Mouse (Mus musculus): ENCODE measurements at regions not wholly inside any gene's neighbourhood (a gene's known extent, or its start where the extent isn't known, plus 50 kb on each side); places are given as distances from the start of the nearest gene placed in this dataset.
"Not testable (repeated sequence)": the region's sequence is repeated elsewhere in the genome, so short reads cannot be mapped to it uniquely, and the experiment has no call there.

DNA sequence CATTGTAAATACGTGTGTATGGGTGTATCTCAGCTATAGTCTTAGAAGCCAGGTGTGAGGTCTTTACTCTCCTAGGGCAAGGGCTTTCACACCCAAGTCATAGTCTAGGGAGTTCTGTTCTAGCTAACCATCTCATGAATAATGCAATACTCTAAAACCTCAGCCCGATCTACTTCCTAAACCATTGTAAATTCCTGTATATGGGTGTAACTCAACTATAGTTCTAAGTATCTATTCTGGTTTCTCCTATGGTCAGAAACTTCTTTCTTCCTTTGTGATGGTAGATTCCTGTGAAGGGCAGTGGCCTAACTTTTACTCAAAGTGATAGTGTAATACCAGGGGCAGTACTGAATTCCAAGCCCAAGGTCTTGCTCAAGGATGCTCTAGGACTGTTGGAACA is 58.7 kb upstream of the Srd5a3 start:
- not testable (repeated sequence) for H3K27ac ChIP-seq (ENCODE audit: low read length); H3K36me3 ChIP-seq (ENCODE audit: control insufficient read depth, insufficient read depth); H3K27me3 ChIP-seq (ENCODE audit: control insufficient read depth, insufficient read depth, low read depth, low read length); H3K4me2 ChIP-seq (ENCODE audit: low read depth, low read length); H3K9me3 ChIP-seq (replicated peaks; ENCODE audit: control insufficient read depth, low read length); ATAC-seq (ENCODE audit: low read depth); H3K9ac ChIP-seq (ENCODE audit: low read depth, low read length); H3K4me1 ChIP-seq (ENCODE audit: control insufficient read depth, low read depth, low read length); H3K4me3 ChIP-seq (ENCODE audit: low read depth, low read length)
- WGBS (ENCODE audit: insufficient replicate concordance), result 67% methylated on average over 2 of the region's 2 CpGs

DNA sequence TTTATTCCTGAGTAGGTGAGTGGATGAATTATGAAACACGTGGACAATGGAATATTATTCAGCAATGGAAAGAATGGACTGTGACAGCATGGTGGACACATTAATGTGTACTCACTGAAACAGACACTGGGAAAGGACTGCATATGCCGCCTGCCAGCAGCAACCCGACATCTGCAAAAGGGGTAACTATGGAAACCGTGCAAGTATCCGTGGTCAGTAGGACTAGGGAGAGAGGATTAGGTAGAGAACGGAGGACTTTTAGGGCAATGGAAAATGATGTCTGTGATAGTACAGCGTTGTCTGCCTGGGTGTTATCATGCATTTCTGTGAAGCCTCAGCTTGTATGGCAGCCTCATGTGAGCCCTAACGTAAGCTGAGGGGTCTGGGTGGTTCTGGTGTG is 59.6 kb upstream of the Srd5a3 start:
- H3K4me2 ChIP-seq (ENCODE audit: low read depth, low read length), result no peak overlapping the region
- no peak overlapping the region for H3K9ac ChIP-seq (ENCODE audit: low read depth, low read length)
- WGBS (ENCODE audit: insufficient replicate concordance), result 68% methylated on average over 8 of the region's 8 CpGs
- ATAC-seq (ENCODE audit: low read depth), result no peak
- H3K9me3 ChIP-seq (replicated peaks; ENCODE audit: control insufficient read depth, low read length), result no peaks in the 10 kb centered on the region
- H3K4me3 ChIP-seq (ENCODE audit: low read depth, low read length), result no peak overlapping the region
- no peaks in the 10 kb centered on the region for H3K4me1 ChIP-seq (ENCODE audit: control insufficient read depth, low read depth, low read length)
- no peaks in the 10 kb centered on the region for H3K36me3 ChIP-seq (ENCODE audit: control insufficient read depth, insufficient read depth)
- H3K27ac ChIP-seq (ENCODE audit: low read length), result no peak overlapping the region
- no peaks in the 10 kb centered on the region for H3K27me3 ChIP-seq (ENCODE audit: control insufficient read depth, insufficient read depth, low read depth, low read length)

DNA sequence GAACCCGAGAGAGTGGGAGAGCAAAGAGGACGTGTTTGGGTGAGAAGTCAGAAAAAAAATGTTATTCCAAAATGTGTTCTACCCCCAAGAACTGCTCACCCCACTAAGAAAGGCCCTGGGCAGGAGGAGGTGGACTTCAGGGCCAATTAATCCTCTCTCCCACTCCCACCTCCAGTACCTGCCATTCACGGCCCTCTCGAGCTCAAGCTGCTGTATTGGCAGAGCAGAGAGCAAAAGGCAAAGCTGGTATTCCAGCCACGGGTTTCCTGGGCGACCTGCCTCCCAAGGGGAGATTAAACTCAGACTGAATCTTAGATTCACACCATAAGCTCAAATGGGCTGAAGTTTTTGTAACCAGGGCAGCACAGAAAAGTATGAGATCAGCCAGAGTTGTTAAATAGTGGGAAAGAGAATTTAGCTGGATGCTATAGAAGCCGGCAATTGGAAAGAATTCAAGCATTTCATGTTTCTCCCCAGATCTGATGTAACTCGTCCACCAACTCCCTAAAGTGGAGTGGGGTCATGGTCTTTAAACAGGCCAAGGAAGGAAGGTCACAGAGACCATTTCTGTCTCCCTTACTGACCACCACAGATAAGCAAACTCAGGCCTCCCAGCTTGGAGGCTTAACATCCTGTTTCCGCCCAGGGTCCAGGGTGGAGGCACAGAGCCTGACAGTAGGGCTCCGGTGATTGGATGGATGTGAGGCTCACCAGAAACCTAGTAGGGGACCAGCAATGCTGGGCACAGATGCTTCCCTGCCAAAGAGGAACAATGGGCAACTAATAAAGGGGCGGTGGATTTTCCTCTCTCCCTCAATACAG is 60.7 kb upstream of the Srd5a3 start:
- H3K27ac ChIP-seq (ENCODE audit: low read length), result no peak overlapping the region
- H3K4me3 ChIP-seq (ENCODE audit: low read depth, low read length), result no peak overlapping the region
- WGBS (ENCODE audit: insufficient replicate concordance), result 33% methylated on average over 11 of the region's 11 CpGs
- no peaks in the 10 kb centered on the region for H3K9me3 ChIP-seq (replicated peaks; ENCODE audit: control insufficient read depth, low read length)
- no peaks in the 10 kb centered on the region for H3K36me3 ChIP-seq (ENCODE audit: control insufficient read depth, insufficient read depth)
- H3K9ac ChIP-seq (ENCODE audit: low read depth, low read length), result no peak overlapping the region
- H3K27me3 ChIP-seq (ENCODE audit: control insufficient read depth, insufficient read depth, low read depth, low read length), result no peaks in the 10 kb centered on the region
- no peak overlapping the region for H3K4me2 ChIP-seq (ENCODE audit: low read depth, low read length)
- peak; percentile 39 for ATAC-seq (ENCODE audit: low read depth)
- H3K4me1 ChIP-seq (ENCODE audit: control insufficient read depth, low read depth, low read length), result no peaks in the 10 kb centered on the region

DNA sequence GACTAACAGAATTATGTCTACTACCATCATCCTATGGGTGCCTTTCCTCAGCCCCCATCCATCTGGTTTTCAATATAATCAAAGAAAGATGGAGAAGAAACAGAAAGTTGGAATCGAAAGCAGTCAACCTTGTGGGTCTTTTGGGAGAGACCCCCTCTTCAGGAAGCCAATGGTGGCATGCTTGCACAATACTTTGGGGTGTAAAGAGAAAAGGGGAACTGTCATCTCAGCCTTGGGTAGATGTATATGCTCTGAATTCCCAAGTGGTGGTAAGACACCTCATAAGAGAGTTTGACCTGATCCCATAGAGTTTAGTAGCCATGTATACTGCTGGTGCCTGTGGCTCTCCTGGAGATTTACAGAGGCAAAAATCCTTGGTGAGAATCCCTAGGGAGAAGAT is 61.6 kb upstream of the Srd5a3 start:
- Histone ChIP-seq H3K27ac (ENCODE audit: low read length) (no peak overlapping the region), H3K4me1 (ENCODE audit: control insufficient read depth, low read depth, low read length) (no peaks in the 10 kb centered on the region), H3K4me2 (ENCODE audit: low read depth, low read length) (no peak overlapping the region), H3K9me3 (replicated peaks; ENCODE audit: control insufficient read depth, low read length) (no peaks in the 10 kb centered on the region), H3K27me3 (ENCODE audit: control insufficient read depth, insufficient read depth, low read depth, low read length) (no peaks in the 10 kb centered on the region), H3K4me3 (ENCODE audit: low read depth, low read length) (no peak overlapping the region), H3K9ac (ENCODE audit: low read depth, low read length) (no peak overlapping the region), H3K36me3 (ENCODE audit: control insufficient read depth, insufficient read depth) (no peaks in the 10 kb centered on the region)
- no peak for ATAC-seq (ENCODE audit: low read depth)
- 42% methylated on average over 1 of the region's 1 CpGs for WGBS (ENCODE audit: insufficient replicate concordance)

DNA sequence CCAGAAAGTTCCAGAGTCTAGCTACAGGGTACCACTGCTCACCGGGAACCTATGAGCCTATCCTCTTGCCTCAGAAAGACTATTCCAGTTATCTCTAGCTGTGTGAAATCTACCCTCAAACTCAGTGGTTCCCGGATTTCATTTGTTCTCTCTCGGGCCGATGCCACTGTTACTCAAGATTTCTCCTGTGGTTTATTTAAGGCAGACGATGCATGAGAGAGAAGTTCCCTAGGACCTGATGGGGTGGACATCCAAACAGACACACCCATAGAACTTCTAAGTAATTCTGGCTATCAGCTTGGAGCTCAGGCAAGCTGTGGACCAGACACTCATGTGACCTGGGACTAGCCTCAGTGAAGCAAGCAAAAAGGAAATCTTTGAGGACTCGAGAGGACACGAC is 63.8 kb upstream of the Srd5a3 start:
- no peak overlapping the region for H3K27ac ChIP-seq (ENCODE audit: low read length)
- H3K4me1 ChIP-seq (ENCODE audit: control insufficient read depth, low read depth, low read length), result no peaks in the 10 kb centered on the region
- H3K4me2 ChIP-seq (ENCODE audit: low read depth, low read length), result no peak overlapping the region
- no peaks in the 10 kb centered on the region for H3K27me3 ChIP-seq (ENCODE audit: control insufficient read depth, insufficient read depth, low read depth, low read length)
- H3K9me3 ChIP-seq (replicated peaks; ENCODE audit: control insufficient read depth, low read length), result no peaks in the 10 kb centered on the region
- H3K4me3 ChIP-seq (ENCODE audit: low read depth, low read length), result no peak overlapping the region
- H3K36me3 ChIP-seq (ENCODE audit: control insufficient read depth, insufficient read depth), result no peaks in the 10 kb centered on the region
- no peak overlapping the region for H3K9ac ChIP-seq (ENCODE audit: low read depth, low read length)
- WGBS (ENCODE audit: insufficient replicate concordance), result 41% methylated on average over 7 of the region's 7 CpGs
- no peak for ATAC-seq (ENCODE audit: low read depth)

DNA sequence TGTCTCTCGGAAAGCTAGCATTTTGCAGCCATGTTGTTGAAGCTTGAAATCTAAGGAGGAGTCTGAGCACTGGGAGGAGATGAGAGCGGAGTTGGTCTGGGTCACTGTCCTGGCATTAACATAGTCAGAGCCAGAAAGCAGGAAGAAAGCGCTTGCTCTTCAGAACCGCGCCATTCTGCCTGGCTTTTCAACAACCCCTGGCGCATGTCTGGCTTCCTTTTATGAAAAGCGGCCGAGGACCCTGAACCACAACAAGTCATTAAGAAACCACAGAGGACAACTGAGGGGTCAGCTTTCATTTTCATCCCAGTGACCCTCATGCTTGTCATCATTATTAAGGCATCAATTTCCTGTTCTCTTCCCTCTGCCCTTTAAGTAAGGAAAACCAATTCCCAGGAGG is 64.7 kb upstream of the Srd5a3 start:
- Histone ChIP-seq H3K27ac (ENCODE audit: low read length) (no peak overlapping the region), H3K36me3 (ENCODE audit: control insufficient read depth, insufficient read depth) (no peaks in the 10 kb centered on the region), H3K9ac (ENCODE audit: low read depth, low read length) (no peak overlapping the region), H3K27me3 (ENCODE audit: control insufficient read depth, insufficient read depth, low read depth, low read length) (no peaks in the 10 kb centered on the region), H3K4me2 (ENCODE audit: low read depth, low read length) (no peak overlapping the region), H3K4me1 (ENCODE audit: control insufficient read depth, low read depth, low read length) (no peaks in the 10 kb centered on the region), H3K9me3 (replicated peaks; ENCODE audit: control insufficient read depth, low read length) (no peaks in the 10 kb centered on the region), H3K4me3 (ENCODE audit: low read depth, low read length) (no peak overlapping the region)
- no peak for ATAC-seq (ENCODE audit: low read depth)
- WGBS (ENCODE audit: insufficient replicate concordance), result 23% methylated on average over 8 of the region's 8 CpGs

DNA sequence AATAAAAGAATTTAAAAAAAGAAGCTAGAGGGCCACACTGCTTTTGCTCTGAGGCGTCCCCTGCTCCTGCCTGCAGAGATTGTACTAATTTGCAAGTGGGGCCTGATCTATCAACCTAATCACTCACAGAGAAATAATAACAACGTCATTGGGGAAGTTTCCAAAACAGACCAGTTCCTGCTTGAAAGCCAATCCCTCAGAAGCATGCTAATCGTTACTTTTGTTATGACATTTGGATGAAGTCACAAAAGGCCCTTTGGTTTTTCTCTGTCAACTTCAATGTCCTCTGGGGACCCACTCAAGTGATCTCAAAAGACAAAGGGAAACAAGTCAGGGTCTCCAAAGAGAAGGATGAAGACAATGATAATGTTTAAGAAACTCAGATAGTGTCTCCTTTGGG is 72.2 kb upstream of the Srd5a3 start:
- peaks cover 11% of the 10 kb centered on the region for H3K4me1 ChIP-seq (ENCODE audit: control insufficient read depth, low read depth, low read length)
- no peak overlapping the region for H3K4me2 ChIP-seq (ENCODE audit: low read depth, low read length)
- no peak overlapping the region for H3K9ac ChIP-seq (ENCODE audit: low read depth, low read length)
- H3K4me3 ChIP-seq (ENCODE audit: low read depth, low read length), result no peak overlapping the region
- no peaks in the 10 kb centered on the region for H3K36me3 ChIP-seq (ENCODE audit: control insufficient read depth, insufficient read depth)
- no peaks in the 10 kb centered on the region for H3K9me3 ChIP-seq (replicated peaks; ENCODE audit: control insufficient read depth, low read length)
- H3K27me3 ChIP-seq (ENCODE audit: control insufficient read depth, insufficient read depth, low read depth, low read length), result no peaks in the 10 kb centered on the region
- H3K27ac ChIP-seq (ENCODE audit: low read length), result no peak overlapping the region
- ATAC-seq (ENCODE audit: low read depth), result no peak
- 43% methylated on average over 3 of the region's 3 CpGs for WGBS (ENCODE audit: insufficient replicate concordance)

DNA sequence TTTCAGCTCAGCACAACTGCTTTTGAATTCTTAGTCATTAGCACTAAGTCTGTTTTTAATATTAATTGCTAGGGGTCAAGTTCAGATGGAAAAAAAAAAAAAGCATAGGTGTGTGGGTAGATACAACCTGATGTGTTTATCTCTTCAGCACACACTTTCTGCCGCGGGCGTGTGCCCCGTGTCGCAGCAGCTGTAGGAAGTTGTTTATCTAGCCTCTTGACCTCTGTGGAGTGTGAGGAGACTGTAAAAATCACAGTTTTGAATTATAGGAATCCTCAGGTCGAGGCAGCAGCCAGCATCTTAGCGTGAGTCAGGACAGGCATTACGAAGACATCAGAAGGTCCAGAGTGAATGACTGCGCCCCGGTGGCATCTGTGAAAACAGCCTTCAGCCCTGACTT is 72.8 kb upstream of the Srd5a3 start:
- Histone ChIP-seq H3K4me2 (ENCODE audit: low read depth, low read length) (no peak overlapping the region), H3K36me3 (ENCODE audit: control insufficient read depth, insufficient read depth) (no peaks in the 10 kb centered on the region), H3K4me1 (ENCODE audit: control insufficient read depth, low read depth, low read length) (peaks cover 11% of the 10 kb centered on the region), H3K9ac (ENCODE audit: low read depth, low read length) (no peak overlapping the region), H3K27ac (ENCODE audit: low read length) (no peak overlapping the region), H3K27me3 (ENCODE audit: control insufficient read depth, insufficient read depth, low read depth, low read length) (no peaks in the 10 kb centered on the region), H3K9me3 (replicated peaks; ENCODE audit: control insufficient read depth, low read length) (no peaks in the 10 kb centered on the region), H3K4me3 (ENCODE audit: low read depth, low read length) (no peak overlapping the region)
- ATAC-seq (ENCODE audit: low read depth), result peak; percentile 49
- WGBS (ENCODE audit: insufficient replicate concordance), result 11% methylated on average over 10 of the region's 10 CpGs

DNA sequence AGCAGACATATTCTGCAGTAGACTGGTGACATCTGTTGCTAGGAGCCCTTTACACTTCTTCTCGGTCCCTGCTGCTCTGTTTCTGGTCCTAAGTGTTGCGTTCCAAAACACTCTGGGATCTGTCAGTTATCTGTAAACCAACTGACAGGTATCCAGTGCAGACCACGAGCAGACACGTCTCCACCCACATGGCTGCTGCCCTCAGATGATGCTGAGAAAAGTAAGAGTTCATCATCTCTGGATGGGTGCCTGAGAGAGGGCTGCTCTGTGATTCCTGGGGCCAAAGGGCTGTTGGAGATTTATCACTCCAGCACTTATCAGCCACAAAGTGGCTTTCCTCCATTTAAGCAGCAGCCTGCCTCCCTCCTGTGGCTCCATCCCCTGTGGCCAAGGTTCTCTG is 74.3 kb upstream of the Srd5a3 start:
- no peak overlapping the region for H3K9ac ChIP-seq (ENCODE audit: low read depth, low read length)
- ATAC-seq (ENCODE audit: low read depth), result no peak
- H3K36me3 ChIP-seq (ENCODE audit: control insufficient read depth, insufficient read depth), result no peaks in the 10 kb centered on the region
- H3K4me2 ChIP-seq (ENCODE audit: low read depth, low read length), result no peak overlapping the region
- no peaks in the 10 kb centered on the region for H3K9me3 ChIP-seq (replicated peaks; ENCODE audit: control insufficient read depth, low read length)
- peaks cover 11% of the 10 kb centered on the region for H3K4me1 ChIP-seq (ENCODE audit: control insufficient read depth, low read depth, low read length)
- H3K27me3 ChIP-seq (ENCODE audit: control insufficient read depth, insufficient read depth, low read depth, low read length), result no peaks in the 10 kb centered on the region
- H3K4me3 ChIP-seq (ENCODE audit: low read depth, low read length), result no peak overlapping the region
- WGBS (ENCODE audit: insufficient replicate concordance), result 18% methylated on average over 4 of the region's 4 CpGs
- no peak overlapping the region for H3K27ac ChIP-seq (ENCODE audit: low read length)

All from liver, embryonic 16.5 days (tissue).